Mouse (Mus musculus) stomach, postnatal 0 days (tissue): ENCODE measurements around the gene Map3k7.

Experiments used
- CTCF ChIP-seq: IDR thresholded peaks from 2 replicates; pipeline ENCODE4 v1.5.1; 2016; ENCODE audit warnings: antibody characterized with exemption, low read depth, mild to moderate bottlenecking, moderate library complexity
- EP300 ChIP-seq: optimal IDR thresholded peaks from 2 replicates; pipeline ENCODE3; 2016; ENCODE audit warnings: antibody characterized with exemption

GRCm38 (mm10) chr4:32027094-32027493, 63.2 kb downstream of the Map3k7 start:
- TF ChIP-seq CTCF (peak; percentile 49), EP300 (no peak)
